Mouse (Mus musculus) liver, embryonic 14.5 days (tissue): ENCODE measurements at regions not wholly inside any gene's neighbourhood (a gene's known extent, or its start where the extent isn't known, plus 50 kb on each side); places are given as distances from the start of the nearest gene placed in this dataset.

Source experiments
- ATAC-seq: fragments of 200-750 bp; cut with Nextera tagmentation; 2 replicates; pipeline ENCODE4 v1.8.0; 2017; ENCODE audit warnings: moderate number of reproducible peaks, mild to moderate bottlenecking, moderate library complexity; ENCODE audit not compliant: insufficient read depth
- DNase-seq, 3 experiments: peaks; one replicate each; pipeline ENCODE4 v3.0.0-alpha.2; 2012 to 2013; ENCODE audit warnings: low read depth in 3 of 3, low spot score in 3 of 3
- H3K27ac ChIP-seq: fragments of 300-500 bp; sonication (generic); 2 replicates; pipeline ENCODE4 v1.5.1; 2014; ENCODE audit warnings: moderate library complexity, mild to moderate bottlenecking, control low read depth, inconsistent platforms
- H3K27me3 ChIP-seq: fragments of 300-500 bp; sonication (generic); 2 replicates; pipeline ENCODE4 v1.6.1; 2014; ENCODE audit warnings: mild to moderate bottlenecking, low read length, moderate library complexity; ENCODE audit not compliant: control insufficient read depth, insufficient read depth
- H3K36me3 ChIP-seq: fragments of 300-500 bp; sonication (generic); replicated peaks from 2 replicates; pipeline ENCODE4 v1.6.1; 2014; ENCODE audit warnings: low read depth; ENCODE audit not compliant: control insufficient read depth, insufficient read depth
- H3K4me1 ChIP-seq, 2 experiments: fragments of 200-500 bp in 1 of 2; fragments of 300-500 bp in 1 of 2; sonication (generic) in 1 of 2; replicated peaks; 2 replicates each; pipeline ENCODE4 v1.6.1; 2012 to 2014; ENCODE audit warnings: antibody characterized with exemption in 1 of 2, inconsistent platforms in 1 of 2, low read length in 1 of 2; ENCODE audit not compliant: control insufficient read depth in 2 of 2, insufficient read depth in 2 of 2
- H3K4me2 ChIP-seq: fragments of 300-500 bp; sonication (generic); 2 replicates; pipeline ENCODE4 v1.6.1; 2014; ENCODE audit warnings: low read depth, mild to moderate bottlenecking, control low read depth, moderate library complexity
- H3K4me3 ChIP-seq, 2 experiments: fragments of 200-500 bp in 1 of 2; fragments of 300-500 bp in 1 of 2; sonication (generic) in 1 of 2; 2 replicates each; pipeline ENCODE4 v1.5.1; 2012 to 2014; ENCODE audit warnings: low read depth in 2 of 2, low read length in 2 of 2, mild to moderate bottlenecking in 2 of 2, control low read depth in 1 of 2, inconsistent platforms in 1 of 2, moderate library complexity in 1 of 2; ENCODE audit not compliant: insufficient read depth in 1 of 2
- H3K9ac ChIP-seq: fragments of 300-500 bp; sonication (generic); replicated peaks from 2 replicates; pipeline ENCODE4 v1.6.1; 2014; ENCODE audit warnings: mild to moderate bottlenecking, control low read depth, moderate library complexity
- H3K9me3 ChIP-seq: fragments of 300-500 bp; sonication (generic); 2 replicates; pipeline ENCODE4 v1.6.1; 2016; ENCODE audit warnings: low read length, mixed read lengths; ENCODE audit not compliant: control insufficient read depth
- CTCF ChIP-seq: IDR thresholded peaks from 2 replicates; pipeline ENCODE4 v1.5.1; 2016; ENCODE audit warnings: antibody characterized with exemption, low read depth, control low read depth
- EP300 ChIP-seq: IDR thresholded peaks from 2 replicates; pipeline ENCODE4 v1.6.1; 2016; ENCODE audit warnings: antibody characterized with exemption, low read depth
- WGBS: fragments of 180-500 bp; shearing (Covaris S2); extraction: QIAGEN DNeasy Blood & Tissue Kit; methylation state at CpG from one replicate; pipeline ENCODE4 v1.1.7; 2014; ENCODE audit not compliant: insufficient replicate concordance; 5-methylcytosine and 5-hydroxymethylcytosine counted together

GRCm38 (mm10) chr9:27556315-27557225 lies 160.0 kb downstream of the Spata19 start:
- H3K27ac ChIP-seq, result no peak overlapping the region
- H3K9me3 ChIP-seq, result no peaks in the 10 kb centered on the region
- no peak overlapping the region for H3K9ac ChIP-seq
- H3K27me3 ChIP-seq, result no peaks in the 10 kb centered on the region
- no peak overlapping the region for H3K4me2 ChIP-seq
- no peaks in the 10 kb centered on the region for H3K4me1 ChIP-seq
- H3K36me3 ChIP-seq, result no peaks in the 10 kb centered on the region
- ATAC-seq (no peak), DNase-seq (no peak)
- no peak overlapping the region for H3K4me3 ChIP-seq
- 17% methylated on average over 6 of the region's 6 CpGs for WGBS
- TF ChIP-seq CTCF (no peak), EP300 (no peak)

DNA sequence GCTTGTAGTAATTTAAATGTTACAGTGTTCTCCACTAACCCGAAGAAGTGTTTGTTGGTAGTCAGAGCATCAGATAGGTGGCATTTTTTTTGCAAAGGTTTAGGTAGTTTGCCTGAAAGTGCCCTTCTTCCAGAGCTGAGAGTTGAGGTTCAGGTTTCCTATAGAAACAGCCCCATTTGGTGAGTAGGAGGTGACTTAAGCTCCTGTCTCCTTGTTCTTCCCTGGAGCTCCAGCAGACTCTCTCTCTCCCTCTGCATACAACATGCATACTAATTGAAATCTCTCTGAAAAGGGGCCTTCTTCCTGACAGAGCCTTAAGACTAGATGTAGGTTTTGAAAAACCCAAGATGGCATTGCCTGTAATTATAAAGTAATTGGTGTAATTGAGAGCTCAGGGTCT lies 161.3 kb downstream of the Spata19 start:
- Histone ChIP-seq H3K4me1 (no peaks in the 10 kb centered on the region), H3K9me3 (no peaks in the 10 kb centered on the region), H3K27ac (no peak overlapping the region), H3K4me2 (no peak overlapping the region), H3K36me3 (no peaks in the 10 kb centered on the region), H3K27me3 (no peaks in the 10 kb centered on the region), H3K9ac (no peak overlapping the region), H3K4me3 (no peak overlapping the region)
- no peak for TF ChIP-seq EP300
- TF ChIP-seq CTCF, result no peak
- ATAC-seq, result no peak
- WGBS, result 43% methylated on average over 1 of the region's 1 CpGs
- no peak for DNase-seq

- no peak overlapping the region for H3K4me2 ChIP-seq
- no peaks in the 10 kb centered on the region for H3K36me3 ChIP-seq
- ATAC-seq, result no peak
- no peak overlapping the region for H3K27ac ChIP-seq
- H3K27me3 ChIP-seq, result no peaks in the 10 kb centered on the region
- no peak overlapping the region for H3K9ac ChIP-seq
- DNase-seq, result no peak
- H3K4me1 ChIP-seq, result no peaks in the 10 kb centered on the region
- H3K4me3 ChIP-seq, result no peak overlapping the region
- H3K9me3 ChIP-seq, result no peaks in the 10 kb centered on the region
- WGBS, result 19% methylated on average over 3 of the region's 3 CpGs
- TF ChIP-seq CTCF (no peak), EP300 (no peak)
These were observed 161.7 kb downstream of the Spata19 start for GRCm38 (mm10) chr9:27558286-27558685.

DNA sequence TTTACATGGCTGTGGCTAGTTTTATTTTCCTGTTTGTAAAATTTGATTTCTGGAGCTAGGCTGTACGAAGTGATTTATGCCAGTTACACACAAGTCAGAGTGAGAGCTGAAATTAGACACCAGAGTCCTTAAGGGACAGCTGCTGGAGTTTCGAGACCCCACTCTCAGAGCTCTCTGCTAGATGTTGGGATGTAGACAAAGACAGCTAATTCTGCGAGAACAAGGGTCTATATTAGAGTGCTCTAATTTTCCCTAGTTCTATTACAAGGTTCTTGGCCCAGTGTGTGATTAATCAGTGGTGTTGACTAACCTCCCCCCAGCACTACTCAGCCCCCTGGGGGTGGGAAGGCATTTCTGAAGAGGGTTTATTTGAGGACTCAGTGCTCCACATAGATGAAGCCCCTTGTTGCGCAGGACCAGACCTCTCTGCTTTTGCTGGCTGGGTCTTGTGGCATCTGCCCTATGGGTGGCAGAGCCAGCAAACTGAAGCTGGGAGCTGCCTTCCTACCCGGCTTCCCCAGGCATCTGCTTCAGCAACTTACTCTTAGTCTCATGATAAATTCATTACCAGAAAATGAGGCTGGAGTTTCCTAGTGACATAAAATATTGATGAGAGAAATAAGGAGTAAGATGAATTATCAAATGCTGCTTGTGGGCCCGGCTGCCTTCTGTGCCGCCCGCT lies 171.9 kb downstream of the Spata19 start:
- no peak overlapping the region for H3K27ac ChIP-seq
- H3K36me3 ChIP-seq, result no peaks in the 10 kb centered on the region
- H3K9me3 ChIP-seq, result no peaks in the 10 kb centered on the region
- ATAC-seq, result no peak
- H3K4me2 ChIP-seq, result no peak overlapping the region
- H3K27me3 ChIP-seq, result no peaks in the 10 kb centered on the region
- TF ChIP-seq CTCF (no peak), EP300 (no peak)
- no peak overlapping the region for H3K4me3 ChIP-seq
- DNase-seq, result no peak
- 63% methylated on average over 8 of the region's 8 CpGs for WGBS
- H3K4me1 ChIP-seq, result no peaks in the 10 kb centered on the region
- H3K9ac ChIP-seq, result no peak overlapping the region

- H3K9me3 ChIP-seq, result no peaks in the 10 kb centered on the region
- ATAC-seq, result no peak
- H3K36me3 ChIP-seq, result no peaks in the 10 kb centered on the region
- no peak for DNase-seq
- WGBS, result 76% methylated on average over 7 of the region's 7 CpGs
- TF ChIP-seq CTCF (no peak), EP300 (no peak)
- no peak overlapping the region for H3K9ac ChIP-seq
- no peak overlapping the region for H3K4me3 ChIP-seq
- no peak overlapping the region for H3K27ac ChIP-seq
- H3K4me1 ChIP-seq, result no peaks in the 10 kb centered on the region
- no peaks in the 10 kb centered on the region for H3K27me3 ChIP-seq
- no peak overlapping the region for H3K4me2 ChIP-seq
These were observed 172.4 kb downstream of the Spata19 start for GRCm38 (mm10) chr9:27569054-27569387.
